Mouse (Mus musculus): ENCODE results near the gene Mthfr. TPM values are rescaled to one million over a fixed set of nuclear protein-coding genes. Genes with fewer than 3 reads are reported as not detected.
A peak's percentile ranks its signal among the peaks of the same experiment; 100 is the strongest.
"Not testable (repeated sequence)": the region's sequence is repeated elsewhere in the genome, so short reads cannot be mapped to it uniquely, and the experiment has no call there.

Mthfr gene
- polyA plus RNA-seq, 1 experiment from 2014 or later = 17.3 TPM

- Histone ChIP-seq H3K9me3 (replicated peaks) (no peaks in the 10 kb centered on the region), H3K27ac (replicated peaks) (peak overlapping the region; percentile 80), H3K4me3 (replicated peaks) (peak overlapping the region; percentile 46), H3K9ac (replicated peaks) (peak overlapping the region; percentile 50), H3K4me1 (peaks cover 58% of the 10 kb centered on the region), H3K36me3 (peaks cover 19% of the 10 kb centered on the region), H3K27me3 (replicated peaks) (no peaks in the 10 kb centered on the region), H3K4me2 (peak overlapping the region; percentile 86)
- under 1% methylated on average over 19 of the region's 19 CpGs for WGBS
- peak; percentile 8; the same call in 1 of the 2 replicates for ATAC-seq (ENCODE audit: low FRiP score)
Measured at GRCm38 (mm10) chr4:148040933-148041610, 2.2 kb downstream of the Mthfr start.

GRCm38 (mm10) chr4:148041611-148042191, 2.8 kb downstream of the Mthfr start:
- WGBS = 5% methylated on average over 16 of the region's 16 CpGs
- no peak for ATAC-seq (ENCODE audit: low FRiP score)
- H3K4me1 ChIP-seq = peaks cover 58% of the 10 kb centered on the region

GRCm38 (mm10) chr4:148043327-148043726, 4.5 kb downstream of the Mthfr start:
- not testable (repeated sequence) for H3K9ac ChIP-seq (replicated peaks); H3K4me3 ChIP-seq (replicated peaks); H3K9me3 ChIP-seq (replicated peaks); H3K4me2 ChIP-seq; H3K27ac ChIP-seq (replicated peaks); ATAC-seq (ENCODE audit: low FRiP score); H3K27me3 ChIP-seq (replicated peaks)
- peaks cover 28% of the 10 kb centered on the region for H3K36me3 ChIP-seq
- 73% methylated on average over 6 of the region's 8 CpGs for WGBS
- peaks cover 47% of the 10 kb centered on the region for H3K4me1 ChIP-seq

More at GRCm38 (mm10) chr4:148041611-148042191, 2.8 kb downstream of the Mthfr start:
- H3K9me3 ChIP-seq (replicated peaks) = no peaks in the 10 kb centered on the region
- peak overlapping the region; percentile 80 for H3K27ac ChIP-seq (replicated peaks)
- peak overlapping the region; percentile 46 for H3K4me3 ChIP-seq (replicated peaks)
- H3K36me3 ChIP-seq = peaks cover 19% of the 10 kb centered on the region; the same call in 1 of the 2 replicates
- peak overlapping the region; percentile 50 for H3K9ac ChIP-seq (replicated peaks)
- peak overlapping the region; percentile 86 for H3K4me2 ChIP-seq
- no peaks in the 10 kb centered on the region for H3K27me3 ChIP-seq (replicated peaks)

GRCm38 (mm10) chr4:148044113-148044512, 5.2 kb downstream of the Mthfr start:
- Histone ChIP-seq H3K27me3 (replicated peaks) (no peaks in the 10 kb centered on the region), H3K36me3 (peaks cover 36% of the 10 kb centered on the region), H3K9ac (replicated peaks) (no peak overlapping the region), H3K4me3 (replicated peaks) (no peak overlapping the region), H3K4me2 (no peak overlapping the region), H3K9me3 (replicated peaks) (no peaks in the 10 kb centered on the region), H3K4me1 (peaks cover 46% of the 10 kb centered on the region), H3K27ac (replicated peaks) (no peak overlapping the region)
- no peak for ATAC-seq (ENCODE audit: low FRiP score)
- WGBS = 92% methylated on average over 2 of the region's 2 CpGs

- no peak overlapping the region for H3K4me2 ChIP-seq
- H3K4me1 ChIP-seq = peaks cover 21% of the 10 kb centered on the region
- H3K27ac ChIP-seq (replicated peaks) = no peak overlapping the region
- H3K36me3 ChIP-seq = peaks cover 59% of the 10 kb centered on the region
- H3K4me3 ChIP-seq (replicated peaks) = no peak overlapping the region
- WGBS = 79% methylated on average over 4 of the region's 4 CpGs
- no peak overlapping the region for H3K9ac ChIP-seq (replicated peaks)
- no peaks in the 10 kb centered on the region for H3K9me3 ChIP-seq (replicated peaks)
- H3K27me3 ChIP-seq (replicated peaks) = no peaks in the 10 kb centered on the region
- ATAC-seq (ENCODE audit: low FRiP score) = no peak
Measured at GRCm38 (mm10) chr4:148046450-148047031, 7.7 kb downstream of the Mthfr start.

- not testable (repeated sequence) for ATAC-seq (ENCODE audit: low FRiP score); H3K4me2 ChIP-seq; H3K4me3 ChIP-seq (replicated peaks); H3K4me1 ChIP-seq; H3K27ac ChIP-seq (replicated peaks); H3K27me3 ChIP-seq (replicated peaks); H3K9me3 ChIP-seq (replicated peaks); H3K9ac ChIP-seq (replicated peaks)
- peaks cover 85% of the 10 kb centered on the region for H3K36me3 ChIP-seq
- 96% methylated on average over 3 of the region's 3 CpGs for WGBS
Measured at GRCm38 (mm10) chr4:148050396-148050914, 11.6 kb downstream of the Mthfr start.

GRCm38 (mm10) chr4:148051046-148051776, 12.3 kb downstream of the Mthfr start:
- no peak overlapping the region for H3K9ac ChIP-seq (replicated peaks)
- no peaks in the 10 kb centered on the region for H3K4me1 ChIP-seq
- no peak for ATAC-seq (ENCODE audit: low FRiP score)
- no peaks in the 10 kb centered on the region for H3K9me3 ChIP-seq (replicated peaks)
- 95% methylated on average over 13 of the region's 13 CpGs for WGBS
- no peak overlapping the region for H3K27ac ChIP-seq (replicated peaks)
- no peak overlapping the region for H3K4me2 ChIP-seq
- no peaks in the 10 kb centered on the region for H3K27me3 ChIP-seq (replicated peaks)
- peaks cover 88% of the 10 kb centered on the region for H3K36me3 ChIP-seq
- H3K4me3 ChIP-seq (replicated peaks) = no peak overlapping the region

GRCm38 (mm10) chr4:148051886-148052285, 13.0 kb downstream of the Mthfr start:
- no peak overlapping the region for H3K4me3 ChIP-seq (replicated peaks)
- H3K9ac ChIP-seq (replicated peaks) = no peak overlapping the region
- H3K9me3 ChIP-seq (replicated peaks) = no peaks in the 10 kb centered on the region
- WGBS = 91% methylated on average over 11 of the region's 11 CpGs
- H3K4me2 ChIP-seq = no peak overlapping the region
- H3K27ac ChIP-seq (replicated peaks) = no peak overlapping the region
- H3K27me3 ChIP-seq (replicated peaks) = no peaks in the 10 kb centered on the region
- H3K4me1 ChIP-seq = no peaks in the 10 kb centered on the region
- ATAC-seq (ENCODE audit: low FRiP score) = no peak
- H3K36me3 ChIP-seq = peaks cover 91% of the 10 kb centered on the region

- Histone ChIP-seq H3K27me3 (replicated peaks) (no peaks in the 10 kb centered on the region), H3K9me3 (replicated peaks) (no peaks in the 10 kb centered on the region), H3K36me3 (peaks cover 97% of the 10 kb centered on the region), H3K4me1 (no peaks in the 10 kb centered on the region), H3K27ac (replicated peaks) (no peak overlapping the region), H3K4me3 (replicated peaks) (no peak overlapping the region), H3K9ac (replicated peaks) (no peak overlapping the region), H3K4me2 (no peak overlapping the region)
- no peak for ATAC-seq (ENCODE audit: low FRiP score)
- 90% methylated on average over 2 of the region's 2 CpGs for WGBS
Measured at GRCm38 (mm10) chr4:148052976-148053375, 14.1 kb downstream of the Mthfr start.

- Histone ChIP-seq H3K9ac (replicated peaks) (no peak overlapping the region), H3K36me3 (peaks cover 95% of the 10 kb centered on the region), H3K4me3 (replicated peaks) (no peak overlapping the region), H3K9me3 (replicated peaks) (no peaks in the 10 kb centered on the region), H3K27me3 (replicated peaks) (no peaks in the 10 kb centered on the region), H3K4me1 (no peaks in the 10 kb centered on the region), H3K4me2 (no peak overlapping the region), H3K27ac (replicated peaks) (no peak overlapping the region)
- no peak for ATAC-seq (ENCODE audit: low FRiP score)
- 93% methylated on average over 12 of the region's 12 CpGs for WGBS
Measured at GRCm38 (mm10) chr4:148053417-148053920, 14.6 kb downstream of the Mthfr start.

GRCm38 (mm10) chr4:148054961-148055695, 16.3 kb downstream of the Mthfr start:
- H3K9me3 ChIP-seq (replicated peaks) = no peaks in the 10 kb centered on the region
- H3K9ac ChIP-seq (replicated peaks) = no peak overlapping the region
- H3K27me3 ChIP-seq (replicated peaks) = no peaks in the 10 kb centered on the region
- no peak overlapping the region for H3K27ac ChIP-seq (replicated peaks)
- H3K36me3 ChIP-seq = peaks cover 86% of the 10 kb centered on the region
- ATAC-seq (ENCODE audit: low FRiP score) = no peak
- WGBS = 95% methylated on average over 21 of the region's 21 CpGs
- H3K4me3 ChIP-seq (replicated peaks) = no peak overlapping the region
- no peak overlapping the region for H3K4me2 ChIP-seq
- H3K4me1 ChIP-seq = no peaks in the 10 kb centered on the region
